Mouse (Mus musculus): ENCODE results near the gene Gm11168.
"Not testable (repeated sequence)": the region's sequence is repeated elsewhere in the genome, so short reads cannot be mapped to it uniquely, and the experiment has no call there.

DNA sequence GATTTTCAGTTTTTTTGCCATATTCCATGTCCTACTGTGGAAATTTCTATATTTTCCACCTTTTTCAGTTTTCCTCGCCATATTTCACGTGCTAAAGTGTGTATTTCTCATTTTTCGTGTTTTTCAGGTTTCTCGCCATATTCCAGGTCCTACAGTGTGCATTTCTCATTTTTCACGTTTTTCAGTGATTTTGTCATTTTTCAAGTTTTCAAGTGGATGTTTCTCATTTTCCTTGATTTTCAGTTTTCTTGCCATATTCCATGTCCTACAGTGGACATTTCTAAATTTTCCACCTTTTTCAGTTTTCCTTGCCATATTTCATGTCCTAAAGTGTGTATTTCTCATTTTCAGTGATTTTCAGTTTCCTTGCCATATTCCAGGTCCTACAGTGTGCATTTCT, 23.0 kb downstream of the Gm11168 start:
- not testable (repeated sequence) for TF ChIP-seq POLR2A (IDR thresholded peaks at IDR 0.05; ENCODE audit: borderline replicate concordance, insufficient read depth, low read length); CTCF (IDR thresholded peaks at IDR 0.05; ENCODE audit: borderline replicate concordance, insufficient read depth, low read depth, low read length)
